In genomic region chr4:43398014-43398413, GRCm38 (mm10) we compare ENCODE assay signal across 14 mouse cellular contexts. TPM values are rescaled to one million over a fixed set of nuclear protein-coding genes. Genes with fewer than 3 reads are reported as not detected.
DNase-seq lines count a peak whose midpoint lies in the region; ATAC-seq and TF ChIP-seq lines count a peak whose summit lies in the region.
"Had no signal": no experiment of that assay in that cellular context is flagged by ENCODE, and none has a peak within 500 bp of the region (broad histone marks: within the 10 kb centered on the region; RNA-seq: fewer than 3 reads in every experiment).

No protein-coding gene starts in this region.

- H3K4me1 ChIP-seq in cortical plate, adult 2 months (ENCODE audit: control insufficient read depth, insufficient read depth, low read length) = peaks cover 29% of the 10 kb centered on the region
- H3K4me1 ChIP-seq in limb, embryonic 13.5 days = peaks cover 77% of the 10 kb centered on the region
- peaks cover 28% of the 10 kb centered on the region for H3K4me1 ChIP-seq in midbrain, embryonic 15.5 days

- intact Hi-C loops in heart, postnatal 25 days (cut with DNase I) = no loop called here
- intact Hi-C loops in left cerebral cortex, adult 2 months (cut with DNase I) = loop anchor here (2.0 kb wide), 1 partner anchor 15 kb away; no protein-coding TSS in a partner anchor
- intact Hi-C loops in left cerebral cortex, postnatal 36 days (cut with DNase I) = no loop called here

- no peak for TF ChIP-seq POLR2A in cortical plate, adult 2 months (IDR thresholded peaks at IDR 0.05; ENCODE audit: extremely low read depth, insufficient read depth, low read length)

- no peaks in the 10 kb centered on the region for H3K9me3 ChIP-seq in limb, embryonic 13.5 days
- no peaks in the 10 kb centered on the region for H3K9me3 ChIP-seq in midbrain, embryonic 15.5 days
- H3K9me3 ChIP-seq: embryonic facial prominence, embryonic 12.5 days had no signal

- peak; percentile 85 for DNase-seq in heart, adult 11 months
- no peak for DNase-seq in heart, postnatal 25 days (ENCODE audit: low spot score)
- no peak for DNase-seq in left cerebral cortex, adult 2 months (ENCODE audit: extremely low spot score in 1 of 2, low spot score in 2 of 2)
- no peak for DNase-seq in left cerebral cortex, postnatal 36 days (ENCODE audit: low spot score in 2 of 2)
- no peak for DNase-seq in cerebellum, adult 11-12 months
- DNase-seq: gastrocnemius, postnatal 14 days; kidney, postnatal 36 days; right cerebral cortex, postnatal 14 days; thymus, adult 2 months had no signal

- ATAC-seq in limb, embryonic 13.5 days (ENCODE audit: low FRiP score, low read depth) = no peak
- no peak for ATAC-seq in midbrain, embryonic 15.5 days (replicated peaks)

- TF ChIP-seq CTCF in left cerebral cortex, adult 2 months (IDR thresholded peaks at IDR 0.05) = no peak
- TF ChIP-seq CTCF in cortical plate, adult 2 months (IDR thresholded peaks at IDR 0.05; ENCODE audit: extremely low read depth, insufficient read depth, low read length) = no peak

- 50% methylated on average over 4 of the region's 4 CpGs for WGBS in limb, embryonic 13.5 days
- WGBS in midbrain, embryonic 15.5 days = 70% methylated on average over 4 of the region's 4 CpGs

- no peak overlapping the region for H3K4me2 ChIP-seq in limb, embryonic 13.5 days (replicated peaks)
- H3K4me2 ChIP-seq in midbrain, embryonic 15.5 days = no peak overlapping the region

- peak overlapping the region; percentile 76 for H3K27ac ChIP-seq in left cerebral cortex, adult 2 months
- peak overlapping the region; percentile 62 for H3K27ac ChIP-seq in cortical plate, adult 2 months (ENCODE audit: insufficient read depth, low read length)
- peak overlapping the region; percentile 69; the same call in 1 of the 2 replicates for H3K27ac ChIP-seq in limb, embryonic 13.5 days
- H3K27ac ChIP-seq in midbrain, embryonic 15.5 days = no peak overlapping the region; the same call in 1 of the 2 replicates

- H3K4me3 ChIP-seq in left cerebral cortex, adult 2 months = no peak overlapping the region
- H3K4me3 ChIP-seq in cortical plate, adult 2 months (ENCODE audit: insufficient read depth, low read length) = no peak overlapping the region
- no peak overlapping the region for H3K4me3 ChIP-seq in limb, embryonic 13.5 days
- no peak overlapping the region for H3K4me3 ChIP-seq in midbrain, embryonic 15.5 days
- H3K4me3 ChIP-seq: embryonic facial prominence, embryonic 12.5 days had no signal

- peak overlapping the region; percentile 15; the same call in 1 of the 2 replicates for H3K9ac ChIP-seq in limb, embryonic 13.5 days
- H3K9ac ChIP-seq in midbrain, embryonic 15.5 days = no peak overlapping the region
- H3K9ac ChIP-seq: embryonic facial prominence, embryonic 12.5 days had no signal

- no peaks in the 10 kb centered on the region for H3K27me3 ChIP-seq in limb, embryonic 13.5 days
- no peaks in the 10 kb centered on the region for H3K27me3 ChIP-seq in midbrain, embryonic 15.5 days (replicated peaks)
- H3K27me3 ChIP-seq: embryonic facial prominence, embryonic 12.5 days had no signal

- H3K36me3 ChIP-seq in limb, embryonic 13.5 days = no peaks in the 10 kb centered on the region
- no peaks in the 10 kb centered on the region for H3K36me3 ChIP-seq in midbrain, embryonic 15.5 days (replicated peaks)
- H3K36me3 ChIP-seq: embryonic facial prominence, embryonic 12.5 days had no signal

RNA-seq across cellular contexts. Expression of gene Rusc2, which starts 16.2 kb away (rescaled TPM):
- 10 to 100 TPM; 35.3 to 49.1 TPM for total RNA-seq in heart, postnatal 25 days (2021)
- 100 to 1,000 TPM; 137 to 144 TPM for total RNA-seq in left cerebral cortex, adult 2 months (2021)
- 100 to 1,000 TPM; 135 TPM for total RNA-seq in left cerebral cortex, postnatal 36 days (2021)
- polyA plus RNA-seq in cortical plate, adult 2 months (2012; rRNA removed) = 50.6 and 53.8 TPM in 2 replicates
- polyA plus RNA-seq in limb, embryonic 13.5 days (2015; fragmentation: Nextera tagmentation; extraction: Ambion mirVana) = 13.1 and 14.7 TPM in 2 replicates
- polyA plus RNA-seq in midbrain, embryonic 15.5 days (2015; fragmentation: Nextera tagmentation; extraction: Ambion mirVana) = 104 and 107 TPM in 2 replicates

RNA-seq across cellular contexts. Expression of gene Fam166b, which starts 30.9 kb away (rescaled TPM):
- total RNA-seq in heart, postnatal 25 days (2021) = not detected
- 1 to 10 TPM in 1 of 2 experiments, under 1 TPM in 1; 0.68 to 1.3 TPM for total RNA-seq in left cerebral cortex, adult 2 months (2021)
- total RNA-seq in left cerebral cortex, postnatal 36 days (2021) = 1 to 10 TPM in 1 of 2 experiments, under 1 TPM in 1; 0.69 to 1.4 TPM
- 1.8 and 1.9 TPM in 2 replicates for polyA plus RNA-seq in cortical plate, adult 2 months (2012; rRNA removed)
- not detected in 2 replicates for polyA plus RNA-seq in limb, embryonic 13.5 days (2015; fragmentation: Nextera tagmentation; extraction: Ambion mirVana)
- polyA plus RNA-seq in midbrain, embryonic 15.5 days (2015; fragmentation: Nextera tagmentation; extraction: Ambion mirVana) = 0.52 and 1.7 TPM in 2 replicates
- total RNA-seq: gastrocnemius, postnatal 14 days; liver, adult 2 months had no signal
- polyA plus RNA-seq: liver, adult 2 months had no signal

RNA-seq across cellular contexts. Expression of gene Tesk1, which starts 43.7 kb away (rescaled TPM):
- total RNA-seq in heart, postnatal 25 days (2021) = 10 to 100 TPM; 33.1 to 34.4 TPM
- 100 to 1,000 TPM; 102 to 103 TPM for total RNA-seq in left cerebral cortex, adult 2 months (2021)
- total RNA-seq in left cerebral cortex, postnatal 36 days (2021) = 10 to 100 TPM; 87.8 to 92.9 TPM
- polyA plus RNA-seq in cortical plate, adult 2 months (2012; rRNA removed) = 77.0 and 78.5 TPM in 2 replicates
- 7.7 and 10.3 TPM in 2 replicates for polyA plus RNA-seq in limb, embryonic 13.5 days (2015; fragmentation: Nextera tagmentation; extraction: Ambion mirVana)
- polyA plus RNA-seq in midbrain, embryonic 15.5 days (2015; fragmentation: Nextera tagmentation; extraction: Ambion mirVana) = 16.7 and 17.1 TPM in 2 replicates

RNA-seq across cellular contexts. Expression of gene Cd72, which starts 56.4 kb away (rescaled TPM):
- total RNA-seq in heart, postnatal 25 days (2021) = under 1 TPM; 0.81 to 0.87 TPM
- total RNA-seq in left cerebral cortex, adult 2 months (2021) = 1 to 10 TPM; 1.1 to 1.4 TPM
- 1 to 10 TPM in 1 of 2 experiments, under 1 TPM in 1; 0.59 to 1.2 TPM for total RNA-seq in left cerebral cortex, postnatal 36 days (2021)
- 1.0 and 1.8 TPM in 2 replicates for polyA plus RNA-seq in cortical plate, adult 2 months (2012; rRNA removed)
- 3.0 and 4.2 TPM in 2 replicates for polyA plus RNA-seq in limb, embryonic 13.5 days (2015; fragmentation: Nextera tagmentation; extraction: Ambion mirVana)
- 6.0 and 6.6 TPM in 2 replicates for polyA plus RNA-seq in midbrain, embryonic 15.5 days (2015; fragmentation: Nextera tagmentation; extraction: Ambion mirVana)
- total RNA-seq: gastrocnemius, postnatal 14 days had no signal
